Mouse (Mus musculus): ENCODE measurements around the gene Ltv1. TPM values are rescaled to one million over a fixed set of nuclear protein-coding genes. Genes with fewer than 3 reads are reported as not detected.

Ltv1 gene
- total RNA-seq (2012; rRNA removed): 34.5 and 38.6 TPM in 2 replicates

DNA sequence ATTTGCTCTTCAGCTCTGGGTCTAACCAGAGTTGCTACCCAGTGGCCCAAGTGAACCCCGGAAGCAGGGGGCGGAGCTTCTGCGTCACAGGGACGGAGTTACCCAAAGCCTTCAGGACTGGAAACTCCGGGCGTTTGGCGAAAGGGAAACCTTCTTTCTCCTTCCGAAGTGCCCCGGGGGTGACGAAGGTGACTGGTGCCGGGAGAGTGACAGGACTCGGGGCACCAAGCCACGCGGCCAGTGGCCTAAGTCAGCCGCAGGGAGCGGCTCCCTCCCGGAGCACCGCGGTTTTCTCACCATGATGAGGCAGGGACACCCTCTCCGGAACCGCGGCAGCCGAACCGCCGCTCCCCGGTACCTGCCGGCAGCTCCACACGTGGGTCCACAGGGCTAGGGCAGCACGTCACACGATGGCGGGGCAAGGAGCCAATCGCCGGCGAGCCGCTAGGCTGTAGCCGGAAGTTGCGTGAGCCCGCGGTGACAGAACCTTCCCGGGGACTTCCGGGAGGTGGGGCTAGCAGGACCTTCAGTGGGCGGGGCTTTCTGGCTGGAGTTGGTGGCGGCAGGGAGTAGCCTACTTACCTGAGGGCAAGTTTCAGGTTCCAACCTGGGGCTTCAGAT, at the start of gene Ltv1:
Ltv1 (minus strand) TSS at position 438 of the 621 bp plus-strand sequence.
- H3K9me3 ChIP-seq (ENCODE audit: control insufficient read depth, insufficient read depth, low read depth, low read length): no peaks in the 10 kb centered on the region
- in situ Hi-C loops (cut with MboI; ENCODE audit: low sequenced_read_pairs in 2 of 2, unreplicated experiment in 2 of 2): no loop called here
- H3K36me3 ChIP-seq (ENCODE audit: control insufficient read depth, insufficient read depth, low read length, poor library complexity, severe bottlenecking): peaks cover 13% of the 10 kb centered on the region
- H3K9ac ChIP-seq (ENCODE audit: insufficient read depth, low read depth, low read length, poor library complexity, severe bottlenecking): peak within 1 kb of the TSS; percentile 97
- H3K4me1 ChIP-seq (ENCODE audit: control insufficient read depth in 2 of 2, insufficient read depth in 2 of 2, low read length in 2 of 2, poor library complexity in 1 of 2): no peaks in the 10 kb centered on the region
- peak within 1 kb of the TSS; percentile 90 to 98 for H3K4me3 ChIP-seq (ENCODE audit: insufficient read depth in 1 of 2, low read depth in 1 of 2, low read length in 2 of 2, poor library complexity in 1 of 2, severe bottlenecking in 1 of 2)
- H3K27ac ChIP-seq (ENCODE audit: insufficient read depth, low read depth, low read length, poor library complexity, severe bottlenecking): peak within 1 kb of the TSS; percentile 89
- TF ChIP-seq CHD2 (IDR thresholded peaks at IDR 0.05; ENCODE audit: low read depth, low read length) (no peak), ZNF384 (IDR thresholded peaks at IDR 0.05; ENCODE audit: low read depth, low read length) (no peak), HCFC1 (IDR thresholded peaks at IDR 0.05; ENCODE audit: borderline replicate concordance, insufficient read depth, low read length) (peak; percentile 64; the same call in 1 of the 2 replicates), ZC3H11A (IDR thresholded peaks at IDR 0.05; ENCODE audit: borderline replicate concordance, low read depth, low read length) (no peak), MAFK (IDR thresholded peaks at IDR 0.05; ENCODE audit: insufficient read depth, low read depth, low read length) (no peak)
- DNase-seq (ENCODE audit: low read depth, low spot score): peak; percentile 92

DNA sequence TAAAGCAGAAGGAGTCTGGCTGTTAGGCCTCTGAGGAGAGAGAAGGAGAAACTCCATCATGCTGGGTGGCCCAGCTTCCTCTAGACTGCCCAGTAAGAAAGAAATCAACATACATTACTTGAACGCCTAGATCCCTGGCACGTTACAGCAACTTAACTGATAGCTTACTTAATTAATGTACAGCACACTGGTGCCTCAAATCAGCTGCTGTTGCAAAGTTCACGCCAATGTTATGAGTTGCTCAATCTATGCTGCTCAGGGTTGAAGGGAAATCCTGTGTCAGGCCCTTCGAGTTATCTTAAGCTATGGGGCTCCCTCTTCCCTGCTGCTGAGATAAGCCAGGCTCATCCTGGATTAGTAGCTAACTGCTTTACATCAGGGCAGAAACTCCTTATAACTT, 47.5 kb upstream of the Ltv1 start:
- Histone ChIP-seq H3K9me3 (ENCODE audit: control insufficient read depth, insufficient read depth, low read depth, low read length) (no peaks in the 10 kb centered on the region), H3K9ac (ENCODE audit: insufficient read depth, low read depth, low read length, poor library complexity, severe bottlenecking) (no peak overlapping the region), H3K36me3 (ENCODE audit: control insufficient read depth, insufficient read depth, low read length, poor library complexity, severe bottlenecking) (no peaks in the 10 kb centered on the region), H3K27ac (ENCODE audit: insufficient read depth, low read depth, low read length, poor library complexity, severe bottlenecking) (no peak overlapping the region), H3K4me3 (ENCODE audit: insufficient read depth in 1 of 2, low read depth in 1 of 2, low read length in 2 of 2, poor library complexity in 1 of 2, severe bottlenecking in 1 of 2) (no peak overlapping the region), H3K4me1 (ENCODE audit: control insufficient read depth in 2 of 2, insufficient read depth in 2 of 2, low read length in 2 of 2, poor library complexity in 1 of 2) (no peaks in the 10 kb centered on the region)
- no peak for DNase-seq (ENCODE audit: low read depth, low spot score)
- TF ChIP-seq MAFK (IDR thresholded peaks at IDR 0.05; ENCODE audit: insufficient read depth, low read depth, low read length) (no peak), ZC3H11A (IDR thresholded peaks at IDR 0.05; ENCODE audit: borderline replicate concordance, low read depth, low read length) (no peak), HCFC1 (IDR thresholded peaks at IDR 0.05; ENCODE audit: borderline replicate concordance, insufficient read depth, low read length) (no peak), CHD2 (IDR thresholded peaks at IDR 0.05; ENCODE audit: low read depth, low read length) (no peak), ZNF384 (IDR thresholded peaks at IDR 0.05; ENCODE audit: low read depth, low read length) (no peak)
- in situ Hi-C loops (cut with MboI; ENCODE audit: low sequenced_read_pairs in 2 of 2, unreplicated experiment in 2 of 2): no loop called here

DNA sequence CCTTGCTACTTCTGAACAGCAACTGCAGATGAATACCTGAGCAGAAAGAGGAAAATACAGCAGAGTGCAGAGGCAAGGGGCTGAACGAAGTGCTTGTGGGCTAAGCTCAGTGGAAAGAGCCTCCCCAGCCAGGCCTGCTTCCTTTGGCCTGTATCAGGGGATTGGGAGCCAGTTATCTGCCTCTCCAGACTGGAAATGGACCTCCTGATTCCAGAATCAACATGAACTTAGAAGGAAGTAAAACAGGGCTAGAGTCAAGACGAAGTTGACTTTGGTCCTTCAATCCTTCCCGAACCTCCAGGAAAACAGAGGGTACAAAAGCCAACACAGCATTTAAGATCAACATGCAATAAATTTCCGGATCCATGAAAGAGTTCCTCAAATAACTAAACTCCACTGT, 45.2 kb upstream of the Ltv1 start:
- Histone ChIP-seq H3K4me1 (ENCODE audit: control insufficient read depth in 2 of 2, insufficient read depth in 2 of 2, low read length in 2 of 2, poor library complexity in 1 of 2) (no peaks in the 10 kb centered on the region), H3K4me3 (ENCODE audit: insufficient read depth in 1 of 2, low read depth in 1 of 2, low read length in 2 of 2, poor library complexity in 1 of 2, severe bottlenecking in 1 of 2) (no peak overlapping the region), H3K27ac (ENCODE audit: insufficient read depth, low read depth, low read length, poor library complexity, severe bottlenecking) (no peak overlapping the region), H3K36me3 (ENCODE audit: control insufficient read depth, insufficient read depth, low read length, poor library complexity, severe bottlenecking) (no peaks in the 10 kb centered on the region), H3K9ac (ENCODE audit: insufficient read depth, low read depth, low read length, poor library complexity, severe bottlenecking) (no peak overlapping the region), H3K9me3 (ENCODE audit: control insufficient read depth, insufficient read depth, low read depth, low read length) (no peaks in the 10 kb centered on the region)
- no peak for DNase-seq (ENCODE audit: low read depth, low spot score)
- TF ChIP-seq ZNF384 (IDR thresholded peaks at IDR 0.05; ENCODE audit: low read depth, low read length) (no peak), HCFC1 (IDR thresholded peaks at IDR 0.05; ENCODE audit: borderline replicate concordance, insufficient read depth, low read length) (no peak), CHD2 (IDR thresholded peaks at IDR 0.05; ENCODE audit: low read depth, low read length) (no peak), MAFK (IDR thresholded peaks at IDR 0.05; ENCODE audit: insufficient read depth, low read depth, low read length) (no peak), ZC3H11A (IDR thresholded peaks at IDR 0.05; ENCODE audit: borderline replicate concordance, low read depth, low read length) (no peak)
- in situ Hi-C loops (cut with MboI; ENCODE audit: low sequenced_read_pairs in 2 of 2, unreplicated experiment in 2 of 2): no loop called here

DNA sequence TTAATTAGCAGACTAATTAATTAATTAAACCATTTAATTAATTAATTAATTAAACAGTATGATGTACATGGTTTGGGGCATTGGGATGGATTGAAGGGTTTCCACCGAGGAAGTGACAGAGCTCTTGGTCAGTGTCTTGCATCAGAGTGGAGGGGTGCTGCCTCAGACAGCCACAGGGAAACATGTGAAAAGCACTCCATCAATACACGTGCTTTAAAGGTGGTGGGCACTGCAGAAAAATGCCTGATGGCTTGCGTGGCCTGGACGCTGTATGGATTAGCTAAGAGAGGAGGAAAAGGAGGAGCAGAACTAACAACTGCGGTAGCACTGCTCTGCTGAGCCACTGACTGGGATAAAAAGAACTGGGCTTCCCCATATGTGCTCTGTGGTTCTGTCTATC, 43.9 kb upstream of the Ltv1 start:
- TF ChIP-seq CHD2 (IDR thresholded peaks at IDR 0.05; ENCODE audit: low read depth, low read length) (no peak), MAFK (IDR thresholded peaks at IDR 0.05; ENCODE audit: insufficient read depth, low read depth, low read length) (no peak), HCFC1 (IDR thresholded peaks at IDR 0.05; ENCODE audit: borderline replicate concordance, insufficient read depth, low read length) (no peak), ZC3H11A (IDR thresholded peaks at IDR 0.05; ENCODE audit: borderline replicate concordance, low read depth, low read length) (no peak), ZNF384 (IDR thresholded peaks at IDR 0.05; ENCODE audit: low read depth, low read length) (no peak)
- in situ Hi-C loops (cut with MboI; ENCODE audit: low sequenced_read_pairs in 2 of 2, unreplicated experiment in 2 of 2): no loop called here

More for the DNA sequence above, 43.9 kb upstream of the Ltv1 start:
- H3K9ac ChIP-seq (ENCODE audit: insufficient read depth, low read depth, low read length, poor library complexity, severe bottlenecking): no peak overlapping the region
- DNase-seq (ENCODE audit: low read depth, low spot score): no peak
- H3K36me3 ChIP-seq (ENCODE audit: control insufficient read depth, insufficient read depth, low read length, poor library complexity, severe bottlenecking): no peaks in the 10 kb centered on the region
- H3K4me1 ChIP-seq (ENCODE audit: control insufficient read depth in 2 of 2, insufficient read depth in 2 of 2, low read length in 2 of 2, poor library complexity in 1 of 2): no peaks in the 10 kb centered on the region
- H3K9me3 ChIP-seq (ENCODE audit: control insufficient read depth, insufficient read depth, low read depth, low read length): no peaks in the 10 kb centered on the region
- no peak overlapping the region for H3K27ac ChIP-seq (ENCODE audit: insufficient read depth, low read depth, low read length, poor library complexity, severe bottlenecking)
- no peak overlapping the region for H3K4me3 ChIP-seq (ENCODE audit: insufficient read depth in 1 of 2, low read depth in 1 of 2, low read length in 2 of 2, poor library complexity in 1 of 2, severe bottlenecking in 1 of 2)
